Mouse (Mus musculus): ENCODE data around the gene Plekhg2.

Plekhg2 gene

DNA sequence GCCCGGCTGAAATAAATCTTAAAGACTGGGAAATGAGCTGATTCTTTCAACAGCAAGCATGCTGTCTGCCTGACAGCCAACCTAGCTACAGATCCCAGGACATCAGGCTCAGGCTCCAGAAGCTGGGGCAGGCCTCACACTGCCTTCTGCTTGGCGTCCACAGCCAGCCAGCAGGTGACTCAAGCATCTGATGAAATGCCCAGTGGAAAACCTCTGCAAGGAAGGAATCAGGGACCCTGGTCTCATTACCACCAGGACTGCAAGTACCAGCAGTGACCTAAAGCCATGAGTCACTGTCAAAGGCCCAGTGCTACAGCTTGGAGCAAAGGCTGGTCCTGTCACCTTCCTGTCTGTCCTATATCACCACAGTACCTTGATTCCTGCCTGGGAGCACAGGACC lies 36.9 kb downstream of the Plekhg2 start:
- no peak for DNase-seq (ENCODE audit: low read depth, low spot score)

- DNase-seq (ENCODE audit: low read depth, low spot score) = no peak
Measured at GRCm38 (mm10) chr7:28334534-28334933, 37.9 kb downstream of the Plekhg2 start.

GRCm38 (mm10) chr7:28328260-28328659 lies 44.1 kb downstream of the Plekhg2 start:
- no peak for DNase-seq (ENCODE audit: low read depth, low spot score)

- no peak for DNase-seq (ENCODE audit: low read depth, low spot score)
Measured at GRCm38 (mm10) chr7:28326457-28326856, 45.9 kb downstream of the Plekhg2 start.

- no peak for DNase-seq (ENCODE audit: low read depth, low spot score)
Measured at GRCm38 (mm10) chr7:28325293-28325692, 47.1 kb downstream of the Plekhg2 start.

DNA sequence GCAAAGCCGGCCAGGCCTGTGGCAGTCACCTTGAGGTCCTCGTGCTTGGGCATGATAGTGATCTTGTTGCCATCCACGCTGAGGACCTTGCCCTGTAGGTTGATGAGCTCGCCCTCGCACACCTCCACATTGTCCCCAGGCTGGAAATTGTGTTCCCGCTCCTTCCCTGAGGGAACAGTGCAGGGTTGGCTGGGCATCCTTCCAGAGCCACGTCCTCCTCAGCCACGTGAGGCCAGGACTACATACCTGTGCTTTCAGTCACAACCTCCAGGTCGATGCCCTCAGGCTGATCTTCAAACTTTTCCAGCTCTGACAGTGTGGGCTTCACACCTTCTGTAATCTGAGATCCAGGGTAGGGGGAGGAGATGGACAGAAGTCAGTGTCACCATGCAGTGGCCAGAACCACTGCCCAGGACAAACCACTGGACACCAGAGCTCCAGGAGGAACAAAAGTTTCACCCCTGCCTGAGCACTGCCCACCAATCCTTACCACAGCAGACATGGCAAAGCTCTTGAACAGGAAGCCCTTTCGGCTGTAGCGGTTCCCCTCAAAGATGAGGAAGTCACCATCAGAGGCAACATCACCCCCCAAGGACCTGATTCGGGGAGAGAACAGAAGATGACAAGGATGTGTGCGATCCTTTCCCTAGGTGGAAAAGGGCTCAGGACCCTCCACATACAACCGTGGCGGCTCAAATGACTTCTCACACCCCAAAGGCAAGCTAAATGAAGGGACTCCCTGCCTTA lies 50.3 kb downstream of the Plekhg2 start:
- DNase-seq (ENCODE audit: low read depth, low spot score) = no peak

GRCm38 (mm10) chr7:28318714-28319113 lies 53.7 kb downstream of the Plekhg2 start:
- no peak for DNase-seq (ENCODE audit: low read depth, low spot score)

- DNase-seq (ENCODE audit: low read depth, low spot score) = no peak
Measured at GRCm38 (mm10) chr7:28318036-28318435, 54.4 kb downstream of the Plekhg2 start.

DNA sequence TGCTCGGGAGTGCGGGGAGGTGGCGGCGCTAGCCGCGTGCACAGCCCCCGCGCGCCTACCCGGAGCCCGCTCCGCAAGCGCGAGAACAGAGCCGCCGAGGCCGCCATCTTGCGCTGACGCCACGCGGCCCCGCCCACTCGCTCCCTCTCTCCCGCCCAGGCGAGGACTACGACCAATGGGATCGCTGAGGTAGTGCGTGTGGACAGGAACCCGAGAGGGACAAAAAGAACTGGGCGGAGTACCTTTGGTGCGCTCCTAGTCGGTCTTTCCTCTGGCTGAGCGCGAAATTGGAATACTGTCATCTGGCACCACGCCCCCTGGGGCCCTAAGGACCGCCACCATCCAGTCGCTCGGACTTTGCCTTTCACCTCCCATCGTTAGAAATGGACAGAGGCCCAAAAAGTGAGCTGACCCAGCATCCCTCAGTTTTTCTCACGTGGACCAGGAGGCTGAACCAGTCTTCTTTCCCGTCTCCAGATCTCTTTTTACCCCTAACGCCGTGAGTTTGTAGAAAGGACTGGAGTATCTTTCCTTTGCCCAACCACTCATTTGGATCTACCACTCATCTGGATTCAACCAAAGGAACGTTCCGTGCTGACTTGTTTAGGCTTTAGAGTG lies 60.4 kb downstream of the Plekhg2 start, which contains the start of gene Timm50:
TSS of gene Timm50 (minus strand) at position 147 of the 618 bp plus-strand sequence.
- DNase-seq (ENCODE audit: low read depth, low spot score) = peak; percentile 93

GRCm38 (mm10) chr7:28311151-28311925 lies 61.1 kb downstream of the Plekhg2 start:
- DNase-seq (ENCODE audit: low read depth, low spot score) = no peak

DNA sequence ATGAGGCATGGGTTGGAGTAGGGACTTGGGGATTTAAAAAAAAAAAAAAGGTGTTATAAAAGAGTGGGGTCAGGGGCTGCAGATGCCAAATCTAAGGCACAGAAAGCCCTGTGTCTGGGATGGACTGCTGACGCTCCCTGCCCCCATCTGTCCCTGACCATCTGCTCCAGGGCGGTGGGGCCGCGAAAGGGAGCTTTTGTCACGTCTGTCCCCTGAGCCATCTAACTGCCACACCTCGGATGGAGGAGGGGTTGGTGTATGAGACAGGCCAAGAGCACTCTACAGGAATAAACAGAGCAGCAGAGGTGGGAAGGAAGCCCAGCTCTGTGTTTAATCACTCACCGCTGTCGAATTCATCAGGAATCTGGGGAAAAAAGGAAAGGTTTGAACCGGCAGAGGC lies 62.7 kb downstream of the Plekhg2 start:
- no peak for DNase-seq (ENCODE audit: low read depth, low spot score)
